Mouse (Mus musculus): ENCODE measurements around the gene Armt1. TPM values are rescaled to one million over a fixed set of nuclear protein-coding genes. Genes with fewer than 3 reads are reported as not detected.

Gene Armt1
- polyA plus RNA-seq, 1 experiment = 5.2 TPM

GRCm38 (mm10) chr10:4391076-4391475, 41.2 kb upstream of the Armt1 start:
- Histone ChIP-seq H3K4me1 (peaks cover 69% of the 10 kb centered on the region), H3K4me3 (replicated peaks) (no peak overlapping the region), H3K36me3 (replicated peaks; ENCODE audit: low read length) (peaks cover 58% of the 10 kb centered on the region), H3K9me3 (no peaks in the 10 kb centered on the region), H3K27me3 (replicated peaks) (no peaks in the 10 kb centered on the region)
- no peak for TF ChIP-seq FLI1 (IDR thresholded peaks at IDR 0.05; ENCODE audit: low read length)
- TF ChIP-seq GATA1 (IDR thresholded peaks at IDR 0.05; ENCODE audit: borderline replicate concordance, low read length) = no peak

GRCm38 (mm10) chr10:4391851-4392250, 40.4 kb upstream of the Armt1 start:
- H3K9me3 ChIP-seq = no peaks in the 10 kb centered on the region
- no peak for TF ChIP-seq FLI1 (IDR thresholded peaks at IDR 0.05; ENCODE audit: low read length)
- TF ChIP-seq GATA1 (IDR thresholded peaks at IDR 0.05; ENCODE audit: borderline replicate concordance, low read length) = no peak
- H3K4me1 ChIP-seq = peaks cover 70% of the 10 kb centered on the region
- H3K4me3 ChIP-seq (replicated peaks) = peak overlapping the region; percentile 2
- H3K27me3 ChIP-seq (replicated peaks) = no peaks in the 10 kb centered on the region
- H3K36me3 ChIP-seq (replicated peaks; ENCODE audit: low read length) = peaks cover 61% of the 10 kb centered on the region

- Histone ChIP-seq H3K4me3 (replicated peaks) (no peak overlapping the region), H3K9me3 (no peaks in the 10 kb centered on the region), H3K27me3 (replicated peaks) (no peaks in the 10 kb centered on the region), H3K36me3 (replicated peaks; ENCODE audit: low read length) (peaks cover 82% of the 10 kb centered on the region), H3K4me1 (peaks cover 66% of the 10 kb centered on the region)
- TF ChIP-seq FLI1 (IDR thresholded peaks at IDR 0.05; ENCODE audit: low read length) (no peak), GATA1 (IDR thresholded peaks at IDR 0.05; ENCODE audit: borderline replicate concordance, low read length) (no peak)
These were observed 36.9 kb upstream of the Armt1 start for GRCm38 (mm10) chr10:4395321-4395720.

- H3K27me3 ChIP-seq (replicated peaks) = no peaks in the 10 kb centered on the region
- H3K9me3 ChIP-seq = no peaks in the 10 kb centered on the region
- TF ChIP-seq FLI1 (IDR thresholded peaks at IDR 0.05; ENCODE audit: low read length) = no peak
- TF ChIP-seq GATA1 (IDR thresholded peaks at IDR 0.05; ENCODE audit: borderline replicate concordance, low read length) = no peak
- H3K4me3 ChIP-seq (replicated peaks) = no peak overlapping the region
- peaks cover 42% of the 10 kb centered on the region for H3K4me1 ChIP-seq
- H3K36me3 ChIP-seq (replicated peaks; ENCODE audit: low read length) = peaks cover 82% of the 10 kb centered on the region
These were observed 34.2 kb upstream of the Armt1 start for GRCm38 (mm10) chr10:4398058-4398457.

DNA sequence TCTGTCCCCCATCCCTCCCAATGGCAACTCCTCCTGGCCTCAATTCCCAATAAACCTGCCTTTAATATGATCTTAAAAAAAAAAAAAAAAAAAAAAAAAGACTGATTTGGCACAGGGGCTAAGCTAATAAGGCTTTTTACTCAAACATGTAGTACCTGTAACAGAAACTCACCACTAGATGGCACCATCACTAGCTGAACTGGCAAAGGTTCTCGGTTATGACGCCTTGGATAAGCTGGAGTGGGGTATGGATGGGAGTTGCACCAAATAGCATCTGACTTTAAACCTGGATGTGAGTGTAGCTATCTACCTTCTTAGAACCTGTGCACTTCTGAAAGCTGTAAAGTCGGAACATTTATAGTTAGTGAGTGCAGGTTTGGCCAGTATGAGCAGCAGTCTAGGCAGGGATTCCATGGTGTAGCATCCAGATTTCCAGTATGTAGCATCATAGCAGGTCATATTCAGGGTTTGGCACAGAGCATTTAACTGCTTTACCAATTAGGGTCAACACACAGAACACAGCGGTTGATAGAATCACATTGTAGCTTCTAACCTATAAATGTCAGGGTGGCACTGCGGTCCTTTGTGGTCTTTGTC, 27.3 kb upstream of the Armt1 start:
- Histone ChIP-seq H3K9me3 (no peaks in the 10 kb centered on the region), H3K36me3 (replicated peaks; ENCODE audit: low read length) (peaks cover 89% of the 10 kb centered on the region), H3K4me3 (replicated peaks) (no peak overlapping the region), H3K27me3 (replicated peaks) (no peaks in the 10 kb centered on the region), H3K4me1 (peaks cover 8% of the 10 kb centered on the region)
- TF ChIP-seq GATA1 (IDR thresholded peaks at IDR 0.05; ENCODE audit: borderline replicate concordance, low read length) (no peak), FLI1 (IDR thresholded peaks at IDR 0.05; ENCODE audit: low read length) (no peak)

GRCm38 (mm10) chr10:4405511-4405910, 26.8 kb upstream of the Armt1 start:
- H3K9me3 ChIP-seq = no peaks in the 10 kb centered on the region
- H3K4me1 ChIP-seq = peaks cover 8% of the 10 kb centered on the region
- H3K27me3 ChIP-seq (replicated peaks) = no peaks in the 10 kb centered on the region
- TF ChIP-seq FLI1 (IDR thresholded peaks at IDR 0.05; ENCODE audit: low read length) (no peak), GATA1 (IDR thresholded peaks at IDR 0.05; ENCODE audit: borderline replicate concordance, low read length) (no peak)
- H3K4me3 ChIP-seq (replicated peaks) = no peak overlapping the region
- H3K36me3 ChIP-seq (replicated peaks; ENCODE audit: low read length) = peaks cover 89% of the 10 kb centered on the region

DNA sequence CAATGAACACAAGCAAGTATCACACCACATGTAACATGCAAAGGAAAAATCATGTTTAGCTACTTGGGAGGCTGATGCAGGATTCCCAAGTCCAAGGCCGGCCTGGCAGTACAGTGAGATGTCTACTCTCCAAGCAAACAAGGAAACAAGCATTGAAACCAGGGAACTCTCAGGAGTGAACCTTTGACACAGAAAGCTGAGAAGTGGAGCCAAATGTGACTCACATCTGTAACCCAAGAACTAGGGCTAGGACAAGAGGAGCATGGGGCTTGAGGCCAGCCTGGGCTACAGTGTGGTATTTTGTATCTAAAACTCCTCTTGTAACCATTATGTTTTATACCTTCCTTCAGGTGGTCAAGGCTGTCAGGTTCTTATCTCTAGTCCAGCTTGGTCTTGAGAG, 25.1 kb upstream of the Armt1 start:
- peaks cover 8% of the 10 kb centered on the region for H3K4me1 ChIP-seq
- no peaks in the 10 kb centered on the region for H3K9me3 ChIP-seq
- H3K4me3 ChIP-seq (replicated peaks) = no peak overlapping the region
- TF ChIP-seq FLI1 (IDR thresholded peaks at IDR 0.05; ENCODE audit: low read length) (no peak), GATA1 (IDR thresholded peaks at IDR 0.05; ENCODE audit: borderline replicate concordance, low read length) (no peak)
- H3K36me3 ChIP-seq (replicated peaks; ENCODE audit: low read length) = peaks cover 90% of the 10 kb centered on the region
- no peaks in the 10 kb centered on the region for H3K27me3 ChIP-seq (replicated peaks)

DNA sequence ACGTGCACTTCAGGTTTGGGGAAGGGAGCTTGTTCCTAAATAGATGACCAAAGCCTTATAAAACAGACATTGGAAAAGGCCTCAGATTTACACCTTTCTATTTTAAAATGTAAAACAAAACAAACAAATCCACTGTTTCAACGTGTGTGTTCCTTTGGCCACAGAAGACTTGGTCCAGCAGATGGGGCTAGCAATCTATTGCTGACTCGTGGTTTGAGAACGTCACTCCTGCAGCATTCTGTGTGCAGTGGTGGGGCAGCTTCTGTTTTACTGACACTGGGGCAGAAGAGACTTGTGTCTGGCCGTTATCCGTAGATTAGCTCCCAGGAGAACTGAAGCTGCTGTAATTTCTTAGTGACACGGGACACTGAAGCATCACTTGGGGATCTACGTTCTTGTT, 7.0 kb upstream of the Armt1 start:
- Histone ChIP-seq H3K36me3 (replicated peaks; ENCODE audit: low read length) (peaks cover 90% of the 10 kb centered on the region), H3K27me3 (replicated peaks) (no peaks in the 10 kb centered on the region), H3K9me3 (no peaks in the 10 kb centered on the region), H3K4me3 (replicated peaks) (no peak overlapping the region), H3K4me1 (peaks cover 50% of the 10 kb centered on the region)
- TF ChIP-seq FLI1 (IDR thresholded peaks at IDR 0.05; ENCODE audit: low read length) = no peak
- TF ChIP-seq GATA1 (IDR thresholded peaks at IDR 0.05; ENCODE audit: borderline replicate concordance, low read length) = no peak

DNA sequence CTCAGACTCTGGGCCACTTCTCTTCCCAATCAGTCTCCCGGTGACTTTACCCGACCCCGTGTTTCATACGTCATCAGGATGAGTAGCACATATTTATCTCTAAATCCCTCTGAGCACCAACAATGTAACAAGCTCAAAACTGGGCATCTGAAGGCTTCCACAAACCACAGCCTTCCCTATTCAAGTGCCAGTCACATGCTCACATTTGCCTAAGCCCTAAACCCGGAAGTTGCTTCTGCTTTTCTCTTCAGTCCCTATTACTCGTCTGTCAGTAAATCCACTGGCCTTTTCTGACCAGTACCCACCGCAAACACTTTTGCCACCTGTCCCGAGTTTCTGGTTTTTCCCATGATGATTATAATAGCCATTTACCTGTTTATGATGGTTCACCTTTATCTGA, 1.9 kb upstream of the Armt1 start:
- peaks cover 50% of the 10 kb centered on the region for H3K36me3 ChIP-seq (replicated peaks; ENCODE audit: low read length)
- H3K4me1 ChIP-seq = peaks cover 60% of the 10 kb centered on the region
- H3K27me3 ChIP-seq (replicated peaks) = no peaks in the 10 kb centered on the region
- H3K9me3 ChIP-seq = no peaks in the 10 kb centered on the region
- peak overlapping the region; percentile 95 for H3K4me3 ChIP-seq (replicated peaks)
- TF ChIP-seq FLI1 (IDR thresholded peaks at IDR 0.05; ENCODE audit: low read length) (no peak), GATA1 (IDR thresholded peaks at IDR 0.05; ENCODE audit: borderline replicate concordance, low read length) (no peak)

GRCm38 (mm10) chr10:4430826-4431225, 1.4 kb upstream of the Armt1 start:
- peaks cover 60% of the 10 kb centered on the region for H3K4me1 ChIP-seq
- peaks cover 50% of the 10 kb centered on the region for H3K36me3 ChIP-seq (replicated peaks; ENCODE audit: low read length)
- TF ChIP-seq FLI1 (IDR thresholded peaks at IDR 0.05; ENCODE audit: low read length) = no peak
- no peak for TF ChIP-seq GATA1 (IDR thresholded peaks at IDR 0.05; ENCODE audit: borderline replicate concordance, low read length)
- H3K4me3 ChIP-seq (replicated peaks) = peak overlapping the region; percentile 95
- no peaks in the 10 kb centered on the region for H3K9me3 ChIP-seq
- H3K27me3 ChIP-seq (replicated peaks) = no peaks in the 10 kb centered on the region

DNA sequence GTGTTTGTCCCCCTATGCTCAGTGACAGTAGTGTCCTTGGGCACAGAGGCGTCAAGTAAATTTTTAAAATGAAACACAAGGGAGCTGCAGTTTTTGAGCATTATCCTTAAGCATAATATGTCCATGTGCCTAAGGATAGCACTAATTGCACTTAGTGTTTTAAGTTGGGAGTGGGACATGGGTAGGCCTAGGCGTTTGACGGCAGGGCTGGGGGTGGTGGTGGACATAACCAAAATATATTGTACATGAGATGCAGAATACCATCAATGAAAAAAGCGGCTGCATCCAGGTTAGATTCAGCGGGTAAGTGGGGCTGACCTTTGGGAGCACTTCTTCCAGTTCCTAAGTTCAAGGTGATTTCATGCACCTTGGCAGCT, 533 bp upstream of the Armt1 start:
- H3K4me3 ChIP-seq (replicated peaks) = peak overlapping the region; percentile 95
- H3K4me1 ChIP-seq = peaks cover 67% of the 10 kb centered on the region
- H3K9me3 ChIP-seq = no peaks in the 10 kb centered on the region
- TF ChIP-seq GATA1 (IDR thresholded peaks at IDR 0.05; ENCODE audit: borderline replicate concordance, low read length) (no peak), FLI1 (IDR thresholded peaks at IDR 0.05; ENCODE audit: low read length) (no peak)
- H3K27me3 ChIP-seq (replicated peaks) = no peaks in the 10 kb centered on the region
- peaks cover 49% of the 10 kb centered on the region for H3K36me3 ChIP-seq (replicated peaks; ENCODE audit: low read length)

Measured in megakaryocyte, embryonic 14.5 days (primary cell).